In genomic region chr4:131813798-131814197, GRCm38 (mm10) we compare ENCODE assay signal across 11 mouse cellular contexts.
"Had no signal": no experiment of that assay in that cellular context is flagged by ENCODE, and none has a peak within 500 bp of the region (broad histone marks: within the 10 kb centered on the region; RNA-seq: fewer than 3 reads in every experiment).

No protein-coding gene starts in this region.

- DNase-seq: kidney, adult 11 months; kidney, postnatal 36 days; left cerebral cortex, postnatal 4 days; liver, postnatal 0 days; thymus, postnatal 25 days had no signal

- H3K4me1 ChIP-seq: intestine, embryonic 15.5 days; limb, embryonic 12.5 days; megakaryocyte, embryonic 14.5 days; midbrain, embryonic 10.5 days; midbrain, embryonic 13.5 days had no signal

- H3K4me3 ChIP-seq: intestine, embryonic 15.5 days; limb, embryonic 12.5 days; limb, embryonic 15.5 days; megakaryocyte, embryonic 14.5 days; midbrain, embryonic 10.5 days; midbrain, embryonic 13.5 days had no signal
